Mouse (Mus musculus): ENCODE measurements around the gene St7. TPM values are rescaled to one million over a fixed set of nuclear protein-coding genes. Genes with fewer than 3 reads are reported as not detected.
A peak's percentile ranks its signal among the peaks of the same experiment; 100 is the strongest.

Gene St7
- polyA plus RNA-seq, 1 experiment from 2014 or later = 28.3 TPM

GRCm38 (mm10) chr6:17837676-17838075, 144.9 kb downstream of the St7 start:
- Histone ChIP-seq H3K4me1 (peaks cover 15% of the 10 kb centered on the region), H3K4me3 (no peak overlapping the region), H3K9ac (no peak overlapping the region), H3K27ac (no peak overlapping the region), H3K4me2 (replicated peaks) (no peak overlapping the region), H3K9me3 (no peaks in the 10 kb centered on the region), H3K27me3 (no peaks in the 10 kb centered on the region), H3K36me3 (peaks cover 8% of the 10 kb centered on the region)
- WGBS = 74% methylated on average over 1 of the region's 1 CpGs
- ATAC-seq (ENCODE audit: low FRiP score, low read depth) = no peak

DNA sequence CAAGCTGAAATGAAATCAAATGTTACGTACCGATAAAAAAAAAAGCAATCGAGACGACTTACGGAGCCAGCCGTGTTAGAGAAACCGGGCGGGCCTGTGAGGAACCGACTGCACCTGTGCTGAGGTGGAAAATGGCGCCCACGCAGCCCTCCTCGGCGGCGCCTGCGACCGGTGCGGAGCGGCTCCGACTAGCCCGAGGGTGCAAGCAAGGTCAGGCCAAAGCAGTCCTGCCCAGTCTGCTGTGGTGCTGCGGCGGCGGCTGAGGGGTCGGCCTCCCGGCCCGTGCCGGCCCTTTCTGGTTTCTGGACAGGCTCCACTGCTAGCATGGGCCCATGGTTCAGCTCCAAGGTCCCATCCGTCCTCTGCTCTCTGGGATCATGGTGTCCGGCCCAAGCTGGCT, 147.7 kb downstream of the St7 start:
- no peak for ATAC-seq (ENCODE audit: low FRiP score, low read depth)

DNA sequence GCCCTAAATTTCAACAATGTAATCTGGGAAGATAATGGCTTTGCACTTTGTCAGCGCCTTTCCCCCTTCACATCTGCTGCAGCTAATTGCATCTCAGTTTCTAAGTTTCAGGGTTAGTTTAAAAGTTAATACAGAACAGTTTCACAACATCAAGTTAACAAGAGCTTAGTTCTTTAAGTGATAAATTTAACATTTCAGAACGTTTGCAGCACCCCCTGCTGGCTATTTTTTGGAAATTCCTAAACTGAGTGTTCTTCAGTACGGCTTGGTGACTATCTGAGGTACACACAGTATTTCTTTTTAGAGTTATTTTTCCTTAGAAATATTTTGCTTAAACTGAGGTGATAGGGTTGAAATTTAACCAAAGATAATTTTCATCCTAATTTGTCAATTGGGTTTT, 150.0 kb downstream of the St7 start:
- Histone ChIP-seq H3K27me3 (no peaks in the 10 kb centered on the region), H3K4me2 (replicated peaks) (no peak overlapping the region), H3K9me3 (no peaks in the 10 kb centered on the region), H3K4me1 (no peaks in the 10 kb centered on the region), H3K4me3 (no peak overlapping the region), H3K36me3 (peaks cover 15% of the 10 kb centered on the region), H3K9ac (no peak overlapping the region), H3K27ac (no peak overlapping the region)
- no peak for ATAC-seq (ENCODE audit: low FRiP score, low read depth)
- 27% methylated on average over 3 of the region's 3 CpGs for WGBS

More for the DNA sequence above, 147.7 kb downstream of the St7 start:
- Histone ChIP-seq H3K9me3 (no peaks in the 10 kb centered on the region), H3K27me3 (no peaks in the 10 kb centered on the region), H3K36me3 (peaks cover 8% of the 10 kb centered on the region), H3K4me3 (no peak overlapping the region), H3K4me1 (peaks cover 9% of the 10 kb centered on the region), H3K4me2 (replicated peaks) (no peak overlapping the region), H3K27ac (no peak overlapping the region), H3K9ac (no peak overlapping the region)
- WGBS = 75% methylated on average over 29 of the region's 29 CpGs

DNA sequence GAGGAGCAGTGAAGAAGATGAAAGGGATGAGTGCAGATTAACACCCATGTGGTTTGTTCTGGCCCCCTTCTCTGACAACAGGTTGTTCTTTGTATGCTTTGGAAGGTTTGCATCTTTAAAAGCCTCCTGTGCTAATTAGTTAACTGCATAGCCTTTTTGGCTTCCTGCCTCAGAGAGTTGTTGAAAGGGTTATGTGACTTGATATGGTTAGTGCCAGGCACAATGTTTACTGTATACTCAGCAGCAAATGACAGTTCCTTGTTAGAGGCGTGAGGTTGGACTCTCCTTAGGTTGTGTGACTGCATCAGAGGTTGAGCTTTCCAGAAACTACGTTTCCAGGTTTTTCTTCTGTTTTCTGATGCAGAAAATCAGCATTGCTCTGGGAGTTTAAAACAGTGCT, 158.6 kb downstream of the St7 start:
- Histone ChIP-seq H3K27ac (no peak overlapping the region), H3K9me3 (no peaks in the 10 kb centered on the region), H3K4me3 (no peak overlapping the region), H3K27me3 (no peaks in the 10 kb centered on the region), H3K36me3 (peaks cover 9% of the 10 kb centered on the region), H3K4me2 (replicated peaks) (no peak overlapping the region), H3K4me1 (peaks cover 17% of the 10 kb centered on the region), H3K9ac (no peak overlapping the region)
- 51% methylated on average over 2 of the region's 2 CpGs for WGBS
- no peak for ATAC-seq (ENCODE audit: low FRiP score, low read depth)

DNA sequence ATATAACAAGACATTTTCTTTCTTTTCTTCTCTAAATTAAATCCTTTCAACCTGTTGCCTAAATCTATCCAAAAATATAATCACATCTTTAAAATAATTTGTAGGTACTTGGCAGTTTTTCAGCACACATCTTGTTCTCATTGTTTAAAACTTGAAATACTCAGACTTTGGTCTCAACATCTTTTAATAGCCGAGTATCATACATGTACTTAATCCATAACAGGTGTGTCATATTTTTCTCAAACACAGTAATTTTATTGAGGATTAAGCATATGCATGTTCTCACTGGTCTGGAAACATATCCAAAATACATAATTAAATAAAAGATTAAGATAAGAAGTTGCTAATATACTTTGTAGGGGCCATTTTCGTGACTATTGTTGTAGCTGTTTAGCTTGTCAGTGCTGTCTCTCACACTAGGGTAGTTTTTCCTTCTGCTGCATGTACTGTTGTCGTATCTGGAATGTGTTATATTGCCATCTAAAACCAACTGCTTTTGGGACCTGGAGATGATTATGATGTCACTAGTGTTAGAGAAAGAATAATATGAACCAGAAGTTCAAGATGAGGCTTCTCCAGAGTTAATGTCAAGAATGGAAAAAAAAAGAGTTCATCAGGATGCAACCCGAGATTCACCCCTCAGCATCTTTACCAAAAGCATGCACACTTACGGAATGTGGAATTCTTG, 161.0 kb downstream of the St7 start:
- peak; percentile 59; the same call in 1 of the 2 replicates for ATAC-seq (ENCODE audit: low FRiP score, low read depth)
- Histone ChIP-seq H3K4me3 (no peak overlapping the region), H3K9ac (no peak overlapping the region), H3K4me1 (peaks cover 17% of the 10 kb centered on the region), H3K27me3 (no peaks in the 10 kb centered on the region), H3K27ac (no peak overlapping the region), H3K4me2 (replicated peaks) (no peak overlapping the region), H3K36me3 (peaks cover 6% of the 10 kb centered on the region), H3K9me3 (no peaks in the 10 kb centered on the region)
- 52% methylated on average over 5 of the region's 5 CpGs for WGBS

- Histone ChIP-seq H3K4me1 (peaks cover 17% of the 10 kb centered on the region), H3K4me3 (no peak overlapping the region), H3K36me3 (peaks cover 11% of the 10 kb centered on the region), H3K27me3 (no peaks in the 10 kb centered on the region), H3K9ac (no peak overlapping the region), H3K9me3 (no peaks in the 10 kb centered on the region), H3K4me2 (replicated peaks) (no peak overlapping the region), H3K27ac (no peak overlapping the region)
- ATAC-seq (ENCODE audit: low FRiP score, low read depth) = no peak
- WGBS = 94% methylated on average over 2 of the region's 2 CpGs
These were observed 162.9 kb downstream of the St7 start for GRCm38 (mm10) chr6:17855616-17856015.

GRCm38 (mm10) chr6:17859564-17859963, 166.8 kb downstream of the St7 start:
- Histone ChIP-seq H3K36me3 (peaks cover 13% of the 10 kb centered on the region), H3K27me3 (no peaks in the 10 kb centered on the region), H3K9me3 (no peaks in the 10 kb centered on the region), H3K27ac (no peak overlapping the region), H3K4me3 (no peak overlapping the region), H3K9ac (no peak overlapping the region), H3K4me1 (no peaks in the 10 kb centered on the region), H3K4me2 (replicated peaks) (no peak overlapping the region)
- no peak for ATAC-seq (ENCODE audit: low FRiP score, low read depth)
- WGBS = 89% methylated on average over 1 of the region's 1 CpGs

DNA sequence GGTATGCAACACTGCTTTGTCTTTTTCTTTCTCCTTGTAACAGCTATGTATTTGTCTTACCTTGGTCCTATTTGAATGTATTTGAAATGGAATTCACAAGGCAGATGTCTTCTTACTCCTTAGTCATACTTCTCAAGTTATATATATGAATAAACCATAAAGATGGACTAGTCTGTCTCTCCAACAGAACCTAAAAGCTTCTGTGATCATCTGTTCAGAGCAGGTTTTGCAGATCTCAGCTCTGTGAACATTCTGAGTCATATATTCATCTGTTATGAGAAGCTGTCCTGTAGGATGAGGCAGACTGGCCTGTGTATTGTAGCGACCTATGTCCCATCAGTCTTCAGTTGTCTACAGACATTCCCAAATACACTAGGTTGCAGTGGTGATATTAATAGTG, 167.7 kb downstream of the St7 start:
- WGBS = 81% methylated on average over 1 of the region's 1 CpGs
- Histone ChIP-seq H3K9ac (no peak overlapping the region), H3K9me3 (no peaks in the 10 kb centered on the region), H3K4me3 (no peak overlapping the region), H3K4me2 (replicated peaks) (no peak overlapping the region), H3K36me3 (peaks cover 13% of the 10 kb centered on the region), H3K27ac (no peak overlapping the region), H3K4me1 (no peaks in the 10 kb centered on the region), H3K27me3 (no peaks in the 10 kb centered on the region)
- no peak for ATAC-seq (ENCODE audit: low FRiP score, low read depth)

- H3K4me3 ChIP-seq = no peak overlapping the region
- H3K27me3 ChIP-seq = no peaks in the 10 kb centered on the region
- no peak overlapping the region for H3K27ac ChIP-seq
- no peak overlapping the region for H3K4me2 ChIP-seq (replicated peaks)
- no peak overlapping the region for H3K9ac ChIP-seq
- WGBS = 59% methylated on average over 1 of the region's 1 CpGs
- peaks cover 12% of the 10 kb centered on the region for H3K36me3 ChIP-seq
- peaks cover 14% of the 10 kb centered on the region for H3K4me1 ChIP-seq
- no peak for ATAC-seq (ENCODE audit: low FRiP score, low read depth)
- H3K9me3 ChIP-seq = no peaks in the 10 kb centered on the region
These were observed 175.1 kb downstream of the St7 start for GRCm38 (mm10) chr6:17867796-17868195.

GRCm38 (mm10) chr6:17871831-17872372, 179.2 kb downstream of the St7 start:
- Histone ChIP-seq H3K4me3 (no peak overlapping the region), H3K27me3 (no peaks in the 10 kb centered on the region), H3K36me3 (peaks cover 12% of the 10 kb centered on the region), H3K9ac (no peak overlapping the region), H3K4me1 (peaks cover 30% of the 10 kb centered on the region), H3K27ac (no peak overlapping the region), H3K9me3 (no peaks in the 10 kb centered on the region), H3K4me2 (replicated peaks) (no peak overlapping the region)
- peak; percentile 46; the same call in 1 of the 2 replicates for ATAC-seq (ENCODE audit: low FRiP score, low read depth)
- 60% methylated on average over 3 of the region's 3 CpGs for WGBS

DNA sequence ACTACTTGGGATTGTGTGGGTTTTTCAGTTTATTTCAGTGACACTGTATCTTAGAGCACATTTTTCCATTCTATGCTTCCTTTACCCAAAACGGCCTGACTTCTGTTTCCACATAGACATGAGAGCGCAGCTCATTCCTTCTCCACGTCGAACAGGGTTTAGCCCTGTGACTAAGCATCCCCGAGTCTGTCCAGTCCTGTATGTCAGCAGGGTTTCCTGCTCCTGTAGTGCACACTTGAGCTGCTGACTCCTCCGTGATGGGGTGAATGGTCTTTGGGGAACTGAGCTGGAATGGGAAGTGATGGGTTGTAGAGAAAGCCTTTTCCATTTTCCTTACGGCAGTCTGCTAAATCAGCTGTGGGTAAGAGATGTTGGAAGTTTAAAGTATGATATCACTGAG, 182.9 kb downstream of the St7 start:
- Histone ChIP-seq H3K4me1 (peaks cover 37% of the 10 kb centered on the region), H3K36me3 (no peaks in the 10 kb centered on the region), H3K27ac (peak overlapping the region; percentile 73; the same call in 1 of the 2 replicates), H3K4me3 (no peak overlapping the region), H3K27me3 (no peaks in the 10 kb centered on the region), H3K9me3 (no peaks in the 10 kb centered on the region), H3K4me2 (replicated peaks) (peak overlapping the region; percentile 37), H3K9ac (no peak overlapping the region)
- WGBS = 39% methylated on average over 7 of the region's 7 CpGs
- no peak for ATAC-seq (ENCODE audit: low FRiP score, low read depth)

DNA sequence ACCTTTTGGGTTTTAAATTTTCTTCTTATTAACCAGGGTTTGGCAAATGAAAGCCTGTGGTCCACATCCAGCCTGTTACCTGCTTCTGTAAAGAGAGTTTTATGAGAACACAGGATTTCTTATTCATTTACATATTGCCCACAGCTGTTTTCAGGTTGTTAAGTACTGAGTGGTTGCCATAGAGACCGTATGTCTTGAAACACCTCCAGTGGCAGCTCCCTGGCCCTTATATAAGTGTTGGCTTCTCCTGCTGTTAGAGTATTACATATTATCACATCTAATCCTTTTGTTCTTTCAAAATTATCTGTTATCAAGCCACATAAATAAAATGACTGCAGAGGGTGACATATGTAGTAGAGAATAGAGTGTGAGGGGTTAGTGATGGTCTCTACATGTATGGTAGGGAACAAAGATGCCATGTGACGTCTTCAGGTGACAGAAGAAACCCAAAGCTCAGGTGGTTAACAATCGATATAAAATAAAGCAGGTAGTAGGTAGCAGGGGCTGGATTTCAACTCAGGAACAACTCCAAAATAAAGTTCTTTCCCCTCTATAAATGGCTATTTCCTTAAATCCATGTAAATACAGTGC, 183.4 kb downstream of the St7 start:
- Histone ChIP-seq H3K36me3 (no peaks in the 10 kb centered on the region), H3K4me2 (replicated peaks) (peak overlapping the region; percentile 37), H3K4me3 (no peak overlapping the region), H3K4me1 (peaks cover 37% of the 10 kb centered on the region), H3K27me3 (no peaks in the 10 kb centered on the region), H3K9ac (no peak overlapping the region), H3K27ac (peak overlapping the region; percentile 73; the same call in 1 of the 2 replicates), H3K9me3 (no peaks in the 10 kb centered on the region)
- 69% methylated on average over 3 of the region's 3 CpGs for WGBS
- ATAC-seq (ENCODE audit: low FRiP score, low read depth) = peak; percentile 74
